ENCODE assay signal across 15 mouse cellular contexts in genomic region chr10:96948871-96949270, GRCm38 (mm10).
DNase-seq lines count a peak whose midpoint lies in the region; ATAC-seq lines count a peak whose summit lies in the region.
"Had no signal": no experiment of that assay in that cellular context is flagged by ENCODE, and none has a peak within 500 bp of the region (broad histone marks: within the 10 kb centered on the region; RNA-seq: fewer than 3 reads in every experiment).

No protein-coding gene starts in this region.

- no peak overlapping the region for H3K4me2 ChIP-seq in kidney, embryonic 16.5 days (replicated peaks; ENCODE audit: low read depth, low read length)
- no peak overlapping the region for H3K4me2 ChIP-seq in hindbrain, embryonic 12.5 days (replicated peaks)
- H3K4me2 ChIP-seq: limb, embryonic 15.5 days; midbrain, embryonic 13.5 days had no signal

- 71% methylated on average over 2 of the region's 2 CpGs for WGBS in kidney, embryonic 16.5 days
- 69% methylated on average over 2 of the region's 2 CpGs for WGBS in hindbrain, embryonic 12.5 days

- DNase-seq in kidney, postnatal 10 days, result peak; percentile 8
- peak; percentile 13 for DNase-seq in brain, adult 2 months (ENCODE audit: low read depth, low spot score)
- peak; percentile 38 to 43 for DNase-seq in heart, postnatal 10 days
- DNase-seq in lung, postnatal 4 days, result peak; percentile 23 to 41
- DNase-seq in thymus, postnatal 25 days, result no peak
- DNase-seq: adrenal gland, postnatal 14 days; cerebellum, adult 9-11 months; kidney, adult 9 months; liver, postnatal 0 days; thymus, adult 18-20 months had no signal

- H3K27me3 ChIP-seq in kidney, embryonic 16.5 days (ENCODE audit: insufficient read depth, low read length), result no peaks in the 10 kb centered on the region
- no peaks in the 10 kb centered on the region for H3K27me3 ChIP-seq in hindbrain, embryonic 12.5 days
- H3K27me3 ChIP-seq: limb, embryonic 15.5 days; midbrain, embryonic 13.5 days had no signal

- H3K9me3 ChIP-seq in kidney, embryonic 16.5 days (ENCODE audit: low read length), result no peaks in the 10 kb centered on the region
- no peaks in the 10 kb centered on the region for H3K9me3 ChIP-seq in hindbrain, embryonic 12.5 days (replicated peaks)
- H3K9me3 ChIP-seq: limb, embryonic 15.5 days; midbrain, embryonic 13.5 days had no signal

- no peaks in the 10 kb centered on the region for H3K4me1 ChIP-seq in kidney, embryonic 16.5 days (ENCODE audit: insufficient read depth, low read length)
- no peaks in the 10 kb centered on the region for H3K4me1 ChIP-seq in hindbrain, embryonic 12.5 days
- H3K4me1 ChIP-seq: limb, embryonic 15.5 days; midbrain, embryonic 13.5 days had no signal

- H3K36me3 ChIP-seq in kidney, embryonic 16.5 days (ENCODE audit: insufficient read depth, low read length), result no peaks in the 10 kb centered on the region
- no peaks in the 10 kb centered on the region for H3K36me3 ChIP-seq in hindbrain, embryonic 12.5 days
- H3K36me3 ChIP-seq: limb, embryonic 15.5 days; midbrain, embryonic 13.5 days had no signal

- no peak for ATAC-seq in kidney, embryonic 16.5 days (ENCODE audit: low FRiP score, low TSS enrichment)
- no peak for ATAC-seq in hindbrain, embryonic 12.5 days (ENCODE audit: low FRiP score)
- ATAC-seq: liver, postnatal 0 days; midbrain, embryonic 13.5 days had no signal

- no peak overlapping the region for H3K4me3 ChIP-seq in kidney, embryonic 16.5 days (ENCODE audit: low read length)
- no peak overlapping the region for H3K4me3 ChIP-seq in hindbrain, embryonic 12.5 days
- H3K4me3 ChIP-seq: layer of hippocampus, adult 2 months; limb, embryonic 15.5 days; midbrain, embryonic 13.5 days had no signal

- no peak overlapping the region for H3K9ac ChIP-seq in kidney, embryonic 16.5 days (replicated peaks; ENCODE audit: low read length)
- no peak overlapping the region for H3K9ac ChIP-seq in hindbrain, embryonic 12.5 days
- H3K9ac ChIP-seq: limb, embryonic 15.5 days; liver, postnatal 0 days; midbrain, embryonic 13.5 days had no signal

- H3K27ac ChIP-seq in kidney, embryonic 16.5 days (ENCODE audit: low read length), result no peak overlapping the region
- H3K27ac ChIP-seq in hindbrain, embryonic 12.5 days, result no peak overlapping the region
- H3K27ac ChIP-seq: layer of hippocampus, adult 2 months; limb, embryonic 15.5 days; midbrain, embryonic 13.5 days had no signal

- intact Hi-C loops in heart, postnatal 10 days (cut with DNase I), result no loop called here
